Mouse (Mus musculus): ENCODE results near the gene Cryzl2.

Cryzl2 gene

DNA sequence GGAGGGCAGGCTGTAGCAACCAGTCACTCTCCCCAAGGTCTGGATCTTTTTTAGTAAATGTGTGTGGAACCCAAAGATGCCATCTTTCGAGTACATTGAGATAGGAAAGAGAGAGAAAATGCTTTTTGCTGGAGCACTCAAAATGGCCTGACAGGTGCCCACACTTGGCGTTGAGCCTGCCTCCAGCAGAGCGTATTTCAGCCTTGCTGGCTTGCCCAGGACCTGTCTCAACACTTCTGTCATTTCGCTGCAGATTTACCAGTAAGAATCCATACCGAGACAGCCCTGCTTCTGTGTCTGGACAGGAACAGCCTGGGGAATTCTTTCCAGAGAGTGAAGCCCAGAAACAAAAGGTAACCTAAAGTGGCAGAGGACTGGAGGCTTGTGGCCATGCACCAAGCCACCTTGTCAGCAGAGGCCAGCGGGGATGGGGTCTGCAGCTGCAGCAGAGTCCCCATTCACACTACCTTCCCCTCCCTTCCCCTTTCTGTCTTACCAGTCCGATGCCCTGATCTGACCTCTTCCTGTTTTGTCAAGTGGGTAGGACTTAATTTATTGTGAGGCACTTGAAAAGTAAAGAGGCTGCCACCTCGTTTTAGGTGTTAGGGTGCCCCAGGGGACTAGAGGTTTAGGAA, 74.6 kb downstream of the Cryzl2 start:
- DNase-seq (ENCODE audit: low spot score), result no peak

DNA sequence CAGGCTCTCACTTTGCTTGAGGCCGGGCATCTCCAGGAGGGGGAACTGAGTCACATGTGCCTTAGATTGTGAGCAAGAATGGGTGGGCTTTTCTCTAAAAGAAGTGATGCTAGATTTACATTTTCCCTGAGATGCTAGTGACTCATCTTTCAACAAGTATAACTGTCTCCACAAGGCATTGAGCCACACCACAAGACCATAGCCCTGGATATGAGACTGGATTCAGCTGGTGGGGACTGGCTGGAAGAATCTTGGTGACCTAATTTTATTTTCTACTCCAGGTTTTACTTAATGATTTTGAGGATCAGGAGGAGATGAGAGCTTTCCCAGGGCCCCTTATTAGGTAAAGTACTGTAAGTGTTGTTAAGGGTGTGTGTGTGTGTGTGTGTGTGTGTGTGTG, 77.2 kb downstream of the Cryzl2 start:
- DNase-seq (ENCODE audit: low spot score), result no peak

DNA sequence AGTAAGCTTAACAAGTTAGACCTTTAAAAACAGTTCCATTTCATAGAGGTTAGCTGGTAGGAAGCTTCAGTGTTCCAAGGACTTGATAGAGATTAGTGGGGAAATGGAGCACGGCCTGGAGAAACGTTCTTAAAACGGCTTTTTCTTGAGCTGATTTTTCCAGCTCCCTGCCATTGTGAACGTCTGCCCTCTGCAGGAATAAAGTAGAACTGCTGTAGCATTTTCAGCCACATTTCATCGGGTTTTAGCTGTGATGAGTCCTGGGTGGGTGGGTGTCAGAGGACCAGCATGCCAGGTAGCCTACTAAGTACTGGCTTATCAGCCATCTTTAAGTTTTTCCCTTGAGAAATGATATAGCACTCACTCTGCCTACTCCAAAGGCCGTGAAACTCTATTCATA, 78.1 kb downstream of the Cryzl2 start:
- DNase-seq (ENCODE audit: low spot score), result no peak

DNA sequence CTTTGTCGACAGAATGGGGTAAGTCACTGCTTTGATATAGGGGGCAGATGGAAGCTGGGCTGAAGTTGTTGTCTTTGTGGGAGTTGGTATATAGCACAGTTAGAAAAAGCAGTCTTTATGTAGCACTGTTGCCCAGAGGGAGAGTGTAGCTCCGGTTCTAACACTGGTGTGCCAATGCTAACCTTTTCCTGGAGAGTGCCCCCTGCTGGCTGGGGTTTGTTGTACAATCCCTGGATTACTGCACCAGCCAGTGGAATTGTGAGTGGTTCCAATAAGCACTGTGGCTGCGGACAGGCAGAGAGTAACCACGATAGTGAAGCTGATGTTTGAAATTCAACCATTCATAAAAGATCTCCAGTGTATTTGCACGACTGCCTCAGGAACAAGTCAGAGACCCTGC, 79.3 kb downstream of the Cryzl2 start:
- DNase-seq (ENCODE audit: low spot score), result no peak

All from T-cell, adult 2 months (primary cell).